Mouse (Mus musculus): ENCODE results near the gene Fam228a.

GRCm38 (mm10) chr12:4689341-4689740 lies 48.9 kb downstream of the Fam228a start:
- TF ChIP-seq POLR2A (IDR thresholded peaks at IDR 0.05; ENCODE audit: borderline replicate concordance, control insufficient read depth, low read depth, low read length), result no peak
- TF ChIP-seq CTCF (IDR thresholded peaks at IDR 0.05; ENCODE audit: control insufficient read depth, insufficient read depth, low read length), result no peak
